Mouse (Mus musculus): ENCODE measurements around the gene Tsga13.

Gene Tsga13

GRCm38 (mm10) chr6:30915473-30915872 is at the start of gene Tsga13:
Tsga13 (minus strand) TSS chr6:30915573.
- no peak for DNase-seq (ENCODE audit: low read depth, low spot score)

- DNase-seq (ENCODE audit: low read depth, low spot score) = no peak
Observed at GRCm38 (mm10) chr6:30958736-30959540, 43.6 kb upstream of the Tsga13 start, which contains the start of gene Klf14. Klf14 (minus strand) TSS chr6:30959078.

GRCm38 (mm10) chr6:30957784-30958735 is 42.7 kb upstream of the Tsga13 start:
- no peak for DNase-seq (ENCODE audit: low read depth, low spot score)

GRCm38 (mm10) chr6:30939264-30939663 is 23.9 kb upstream of the Tsga13 start:
- DNase-seq (ENCODE audit: low read depth, low spot score) = no peak

GRCm38 (mm10) chr6:30922821-30923220 is 7.4 kb upstream of the Tsga13 start:
- no peak for DNase-seq (ENCODE audit: low read depth, low spot score)

- DNase-seq (ENCODE audit: low read depth, low spot score) = no peak
Observed at GRCm38 (mm10) chr6:30921826-30922225, 6.5 kb upstream of the Tsga13 start.

- DNase-seq (ENCODE audit: low read depth, low spot score) = peak; percentile 80
Observed at GRCm38 (mm10) chr6:30920834-30921675, 5.7 kb upstream of the Tsga13 start.

- peak; percentile 78 for DNase-seq (ENCODE audit: low read depth, low spot score)
Observed at GRCm38 (mm10) chr6:30907970-30908369, 7.4 kb downstream of the Tsga13 start.

- DNase-seq (ENCODE audit: low read depth, low spot score) = no peak
Observed at GRCm38 (mm10) chr6:30904911-30905310, 10.5 kb downstream of the Tsga13 start.

GRCm38 (mm10) chr6:30904033-30904432 is 11.3 kb downstream of the Tsga13 start:
- no peak for DNase-seq (ENCODE audit: low read depth, low spot score)

- DNase-seq (ENCODE audit: low read depth, low spot score) = no peak
Observed at GRCm38 (mm10) chr6:30897520-30897919, 17.9 kb downstream of the Tsga13 start.

GRCm38 (mm10) chr6:30896986-30897327 is 18.4 kb downstream of the Tsga13 start:
- DNase-seq (ENCODE audit: low read depth, low spot score) = no peak

- peak; percentile 78 for DNase-seq (ENCODE audit: low read depth, low spot score)
Observed at GRCm38 (mm10) chr6:30896195-30896985, 19.0 kb downstream of the Tsga13 start, which contains the start of gene Copg2. Copg2 (minus strand) TSS chr6:30896794.

- peak; percentile 13 for DNase-seq (ENCODE audit: low read depth, low spot score)
Observed at GRCm38 (mm10) chr6:30895819-30896194, 19.6 kb downstream of the Tsga13 start.

GRCm38 (mm10) chr6:30893081-30893480 is 22.3 kb downstream of the Tsga13 start:
- no peak for DNase-seq (ENCODE audit: low read depth, low spot score)

GRCm38 (mm10) chr6:30891761-30892160 is 23.6 kb downstream of the Tsga13 start:
- DNase-seq (ENCODE audit: low read depth, low spot score) = no peak

GRCm38 (mm10) chr6:30884856-30885255 is 30.5 kb downstream of the Tsga13 start:
- DNase-seq (ENCODE audit: low read depth, low spot score) = no peak

GRCm38 (mm10) chr6:30883491-30883890 is 31.9 kb downstream of the Tsga13 start:
- DNase-seq (ENCODE audit: low read depth, low spot score) = no peak

- DNase-seq (ENCODE audit: low read depth, low spot score) = no peak
Observed at GRCm38 (mm10) chr6:30876661-30877060, 38.7 kb downstream of the Tsga13 start.

- DNase-seq (ENCODE audit: low read depth, low spot score) = no peak
Observed at GRCm38 (mm10) chr6:30866501-30866900, 48.9 kb downstream of the Tsga13 start.
